Mouse (Mus musculus) kidney, postnatal 4 days (tissue): ENCODE results near the gene Rara.
"Not testable (repeated sequence)": the region's sequence is repeated elsewhere in the genome, so short reads cannot be mapped to it uniquely, and the experiment has no call there.

Source experiments
- DNase-seq, 2 experiments: peaks; one replicate each; pipeline ENCODE4 v3.0.0; 2021; ENCODE audit warnings: mixed read lengths in 2 of 2

Gene Rara

DNA sequence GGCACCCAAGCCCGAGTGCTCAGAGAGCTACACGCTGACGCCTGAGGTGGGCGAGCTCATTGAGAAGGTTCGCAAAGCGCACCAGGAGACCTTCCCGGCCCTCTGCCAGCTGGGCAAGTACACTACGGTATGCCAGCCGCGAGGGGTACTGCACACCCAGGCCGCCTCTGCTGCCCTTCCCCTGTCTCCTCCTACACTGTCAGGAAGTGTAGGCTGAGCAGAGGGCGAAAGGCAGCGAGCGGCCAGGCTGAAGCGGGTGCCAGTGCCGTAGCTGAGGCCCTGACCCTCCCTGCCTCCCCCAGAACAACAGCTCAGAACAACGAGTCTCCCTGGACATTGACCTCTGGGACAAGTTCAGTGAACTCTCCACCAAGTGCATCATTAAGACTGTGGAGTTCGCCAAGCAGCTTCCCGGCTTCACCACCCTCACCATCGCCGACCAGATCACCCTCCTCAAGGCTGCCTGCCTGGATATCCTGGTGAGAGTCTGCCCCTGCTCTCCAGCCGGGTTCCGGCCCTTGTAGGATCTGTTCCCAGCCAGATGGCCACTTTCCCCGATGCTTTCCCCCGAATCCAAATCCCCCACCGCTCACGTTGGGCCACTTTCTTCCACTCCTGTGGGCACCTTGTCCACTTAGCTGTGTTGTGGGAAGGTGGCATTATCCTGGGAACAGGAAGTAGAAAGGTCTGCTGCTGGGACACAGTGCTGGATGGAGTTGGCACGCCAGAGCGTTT is 42.7 kb downstream of the Rara start:
- peak; percentile 59 to 71 for DNase-seq

DNA sequence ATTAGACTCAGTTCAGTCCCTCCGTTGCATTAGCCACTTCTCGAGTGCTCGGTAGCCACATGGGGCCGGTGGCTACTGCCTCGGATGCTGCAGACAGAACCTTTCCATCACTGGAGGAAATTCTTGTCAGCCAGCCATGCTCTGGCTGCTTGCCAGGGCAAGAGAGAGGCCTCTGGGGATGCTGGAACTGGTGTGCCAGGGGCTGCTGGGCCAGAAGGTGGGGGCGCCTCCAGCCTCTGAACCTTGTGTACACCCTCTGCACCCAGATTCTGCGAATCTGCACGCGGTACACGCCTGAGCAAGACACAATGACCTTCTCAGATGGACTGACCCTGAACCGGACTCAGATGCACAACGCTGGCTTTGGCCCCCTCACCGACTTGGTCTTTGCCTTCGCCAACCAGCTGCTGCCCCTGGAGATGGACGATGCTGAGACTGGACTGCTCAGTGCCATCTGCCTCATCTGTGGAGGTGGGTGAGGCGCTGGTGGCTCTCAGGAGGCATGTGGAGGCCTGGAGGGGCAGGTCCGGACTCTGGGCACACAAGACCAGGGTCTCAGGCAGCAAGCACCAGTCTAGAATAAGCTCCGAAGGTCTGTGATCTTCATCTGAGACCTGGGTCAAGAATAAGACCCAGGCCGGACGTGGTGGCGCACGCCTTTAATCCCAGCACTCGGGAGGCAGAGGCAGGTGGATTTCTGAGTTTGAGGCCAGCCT is 43.9 kb downstream of the Rara start:
- peak; percentile 74 to 81 for DNase-seq

DNA sequence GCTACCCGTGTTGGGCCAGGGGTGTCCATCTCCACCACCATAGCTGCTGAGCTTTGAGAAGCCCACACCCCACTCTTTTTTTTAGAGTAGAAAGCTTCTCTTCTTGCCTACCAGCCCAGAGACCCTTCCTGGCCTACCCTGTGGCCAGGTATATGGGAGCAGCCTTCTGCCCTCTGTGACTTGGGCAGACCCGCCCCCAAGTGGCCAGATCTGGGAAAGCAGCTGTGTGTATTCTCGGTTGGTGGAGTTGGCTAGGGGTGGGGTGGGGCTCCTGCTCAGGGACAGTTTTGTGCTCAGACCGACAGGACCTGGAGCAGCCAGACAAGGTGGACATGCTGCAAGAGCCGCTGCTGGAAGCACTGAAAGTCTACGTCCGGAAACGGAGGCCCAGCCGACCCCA is 44.6 kb downstream of the Rara start:
- DNase-seq: peak; percentile 93

DNA sequence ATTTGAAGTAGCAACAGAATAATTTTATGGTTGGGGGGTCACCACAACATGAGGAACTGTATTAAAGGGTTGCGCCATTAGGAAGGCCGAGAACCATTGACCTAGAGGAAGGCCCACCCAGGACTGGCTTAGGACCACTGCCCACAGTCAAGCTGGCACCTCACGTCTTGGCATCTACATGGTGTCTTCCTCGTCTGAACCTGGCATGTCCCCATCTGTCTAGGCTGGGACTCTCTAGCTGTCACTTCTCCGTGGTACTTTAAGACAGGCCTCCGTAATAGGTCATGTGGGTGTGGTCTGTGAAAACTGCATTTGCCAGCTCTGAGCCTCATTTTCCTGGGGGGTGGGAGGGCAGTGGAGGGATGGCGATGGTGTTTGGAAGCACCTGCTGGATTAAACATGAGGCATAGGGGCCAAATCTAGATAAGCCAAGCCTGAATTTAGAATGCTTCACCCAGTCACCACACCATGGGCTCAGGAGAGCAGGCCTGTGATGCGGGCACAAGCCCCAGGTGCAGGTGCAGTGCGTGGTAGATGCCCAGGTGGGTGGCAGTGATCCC is 45.3 kb downstream of the Rara start:
- no peak for DNase-seq

DNA sequence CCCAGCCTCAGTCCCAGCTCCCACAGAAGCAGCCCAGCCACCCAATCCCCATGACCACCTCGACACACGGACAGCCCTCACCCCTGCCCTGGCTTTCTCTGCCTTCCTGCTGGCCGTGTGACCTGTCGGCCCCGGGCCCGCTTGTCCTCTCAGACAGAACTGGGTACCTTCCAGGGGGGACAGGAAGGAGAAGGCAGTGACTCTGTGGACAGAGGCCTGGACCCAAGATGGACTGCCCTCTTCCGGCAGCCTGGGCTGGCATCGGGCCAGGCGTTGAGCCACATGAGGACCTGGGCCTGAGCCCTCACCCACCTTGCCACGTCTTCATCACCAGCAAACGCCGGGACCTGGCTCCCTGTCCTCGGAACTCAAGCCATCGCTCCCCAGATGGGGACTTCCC is 46.0 kb downstream of the Rara start:
- peak; percentile 53 to 63 for DNase-seq

DNA sequence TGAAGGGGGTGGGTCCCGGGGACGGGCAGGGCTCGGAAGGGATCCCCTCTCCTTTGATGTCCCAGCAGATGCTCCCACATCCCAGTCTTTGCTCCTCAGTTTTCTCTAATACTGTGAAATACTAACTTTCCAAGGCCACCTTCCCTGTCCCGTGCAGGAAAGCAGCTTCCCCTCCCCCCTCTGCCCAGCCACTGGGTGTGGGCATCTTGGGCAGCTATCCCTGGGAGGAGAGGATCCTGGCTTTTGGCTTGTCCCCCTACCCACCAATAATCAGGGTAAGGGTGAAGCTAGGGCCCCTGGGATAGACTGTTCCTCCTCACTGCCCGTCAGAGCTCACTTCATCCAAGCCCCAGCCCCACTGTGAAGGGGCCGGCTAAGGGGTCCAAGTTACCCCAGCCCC is 46.6 kb downstream of the Rara start:
- no peak for DNase-seq

DNA sequence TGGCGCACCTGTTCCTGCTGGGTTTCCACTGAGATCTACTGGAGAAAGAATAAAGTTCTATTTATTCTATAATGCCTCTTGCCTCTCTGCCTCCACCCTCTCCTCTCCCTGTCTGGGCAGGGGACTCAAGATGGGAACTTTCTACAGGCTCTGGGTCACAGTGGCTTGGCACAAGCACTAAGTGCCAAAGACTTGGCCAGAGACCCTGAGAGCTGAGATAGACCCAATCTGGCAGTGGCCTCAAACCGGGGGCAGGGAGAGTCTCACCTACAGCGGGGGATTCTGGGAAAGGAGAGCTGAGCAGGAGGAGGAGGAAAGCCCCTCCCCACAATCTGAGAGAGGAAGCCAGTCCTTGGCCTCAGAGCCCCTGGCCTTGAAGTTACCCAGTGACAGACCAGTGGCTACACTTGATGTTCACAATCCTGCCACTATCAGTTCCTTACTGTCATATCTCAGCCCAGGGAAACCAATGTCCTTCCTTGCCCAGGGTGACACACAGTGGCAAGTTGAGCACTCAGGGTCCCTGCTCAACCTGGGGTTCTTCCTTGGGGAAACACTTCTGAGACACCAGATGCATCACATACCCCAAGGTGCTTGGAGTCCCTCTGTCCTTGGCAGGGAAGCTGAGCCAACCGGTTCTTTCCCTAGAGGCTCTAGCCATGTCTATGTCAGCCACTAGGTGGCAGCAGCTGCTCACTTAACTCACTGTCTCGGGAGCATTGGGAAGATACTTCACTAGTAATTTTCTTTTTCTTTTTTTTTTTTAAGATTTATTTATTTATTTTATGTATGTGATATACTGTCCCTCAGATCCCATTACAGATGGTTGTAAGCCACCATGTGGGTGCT is 47.5 kb downstream of the Rara start:
- DNase-seq: peak; percentile 85 to 88

DNA sequence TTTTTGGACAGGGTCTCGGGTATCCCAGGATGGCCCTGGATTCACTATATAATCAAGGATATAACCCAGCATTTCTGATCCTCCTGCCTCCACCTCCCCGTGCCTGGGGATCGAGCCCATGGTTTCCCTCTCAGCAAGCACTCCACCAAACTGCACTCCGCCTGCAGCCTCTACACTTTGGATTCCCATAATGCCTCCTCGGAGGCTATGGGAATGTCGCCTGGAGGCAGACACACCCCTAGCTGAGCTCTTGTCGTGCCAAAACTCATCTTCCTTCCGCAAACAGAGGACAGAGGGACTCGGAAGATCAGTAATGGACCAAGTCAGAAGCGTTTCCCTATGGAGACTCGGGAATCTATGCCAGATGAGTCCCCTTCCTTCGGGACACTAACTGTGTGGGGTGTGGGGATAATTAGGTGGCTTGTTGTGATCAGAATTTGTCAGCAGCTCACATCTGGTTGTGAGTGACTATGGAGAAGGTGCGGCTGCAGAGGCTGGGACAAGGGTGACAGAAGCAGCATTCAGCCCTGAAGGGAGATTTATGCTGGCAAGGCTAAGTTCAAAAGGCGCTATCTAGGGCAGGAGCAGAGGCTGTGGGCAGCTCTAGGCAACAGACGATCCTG is 51.0 kb downstream of the Rara start:
- no peak for DNase-seq

DNA sequence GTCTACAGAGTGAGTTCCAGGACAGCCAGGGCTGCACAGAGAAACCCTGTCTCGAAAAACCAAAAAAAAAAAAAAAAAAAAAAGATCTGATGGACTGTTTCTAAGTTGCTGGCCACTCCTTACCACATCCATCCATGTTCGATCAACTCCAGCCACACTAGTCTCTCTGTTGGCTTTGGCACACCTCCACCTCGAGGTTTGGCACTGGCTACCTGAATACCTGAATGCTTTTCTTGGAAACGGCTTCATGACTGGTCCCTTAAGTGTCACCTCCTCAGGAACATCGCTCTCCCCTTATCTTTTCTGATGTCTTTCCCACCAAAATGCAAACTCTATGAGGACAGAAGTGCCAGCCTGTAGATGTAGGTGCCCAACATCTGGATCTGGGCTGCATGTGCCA is 51.7 kb downstream of the Rara start:
- no peak for DNase-seq

DNA sequence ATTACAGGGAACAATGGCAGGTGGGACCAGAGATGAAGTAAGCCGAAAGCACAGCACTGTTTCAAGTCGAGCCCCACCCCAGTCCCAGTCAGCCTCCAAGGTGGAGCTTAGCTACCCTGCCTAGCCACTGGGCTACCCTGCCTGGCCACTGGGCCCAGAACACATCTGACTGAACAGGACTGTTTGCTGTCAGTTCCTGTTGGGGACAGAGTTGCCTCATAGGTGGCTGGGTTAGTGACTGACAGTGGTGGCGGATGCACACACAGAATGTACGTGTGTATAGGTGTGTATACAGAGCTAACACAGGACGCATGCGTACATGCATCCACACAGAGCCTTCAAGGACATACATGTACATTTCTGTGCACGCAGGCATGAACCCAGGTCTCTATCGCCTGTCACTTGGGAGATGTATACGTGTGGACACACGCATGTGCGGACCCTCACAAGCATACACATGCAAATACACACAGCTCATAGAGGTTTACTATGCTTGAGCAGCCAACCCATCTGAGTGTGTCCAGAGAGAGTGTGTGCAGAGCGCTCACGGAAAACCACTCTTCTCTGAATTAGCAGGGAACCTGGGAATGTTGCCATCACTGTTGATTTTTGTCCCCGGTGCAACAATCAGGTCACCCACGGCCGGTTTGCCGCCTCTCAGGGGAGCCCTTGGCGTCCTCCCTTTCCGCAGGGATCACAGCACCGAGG is 53.8 kb downstream of the Rara start:
- DNase-seq: no peak

DNA sequence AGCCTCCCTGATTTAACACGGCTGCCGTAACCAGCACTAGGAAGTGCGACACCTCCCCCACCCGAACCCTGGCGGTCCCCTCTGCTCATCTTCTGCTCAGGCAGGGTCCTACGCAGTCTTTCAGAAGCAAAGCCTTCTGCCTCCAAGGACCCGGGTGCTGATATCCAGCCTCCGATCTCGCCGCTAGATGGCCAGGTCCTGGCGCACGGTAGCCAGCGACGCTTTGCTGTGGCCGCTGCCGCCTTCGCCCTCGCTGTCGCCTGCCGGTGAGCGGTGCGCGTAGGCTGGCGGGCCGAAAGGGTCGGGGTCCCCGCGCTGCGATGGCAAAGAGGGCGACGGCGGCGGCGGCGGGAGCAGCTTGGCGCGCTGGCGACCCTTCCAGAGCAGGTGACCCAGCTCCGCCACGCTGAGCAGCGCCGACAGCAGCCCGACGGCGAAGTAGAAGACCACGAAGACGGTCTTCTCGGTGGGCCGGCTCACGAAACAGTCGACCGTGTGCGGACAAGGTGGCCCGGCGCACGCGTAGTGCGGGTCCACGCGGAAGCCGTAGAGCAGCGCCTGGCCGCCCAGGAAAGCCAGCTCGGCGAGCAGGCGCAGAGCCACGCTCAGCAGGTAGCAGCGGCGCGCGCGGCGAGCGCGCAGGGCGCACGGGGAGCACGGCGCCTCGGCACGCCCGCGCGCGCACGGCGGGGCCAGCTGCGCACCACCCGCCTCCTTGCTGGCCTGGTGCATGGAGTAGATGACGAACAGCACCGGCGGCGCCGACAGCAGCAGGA is 54.6 kb downstream of the Rara start:
- peak; percentile 83 to 87 for DNase-seq

DNA sequence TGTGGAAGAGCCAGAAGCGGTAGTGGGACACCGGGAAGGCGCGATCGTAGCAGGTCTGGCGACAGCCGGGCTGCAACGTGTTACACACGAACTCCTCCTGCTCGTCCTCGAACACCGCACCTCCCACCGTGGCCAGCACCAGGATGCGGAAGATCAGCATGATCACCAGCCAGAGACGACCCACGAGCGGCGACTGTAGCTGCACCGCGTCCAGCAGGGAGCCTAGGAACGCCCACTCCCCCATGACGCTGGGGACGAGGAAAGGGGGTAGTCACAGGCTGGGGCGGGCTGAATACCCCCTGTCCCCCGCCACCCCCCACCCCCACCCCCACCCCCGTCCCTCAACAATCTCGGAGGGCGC is 55.1 kb downstream of the Rara start, which contains the start of gene Gjd3:
Gjd3 (minus strand) TSS at position 244 of the 361 bp plus-strand sequence.
- no peak for DNase-seq

DNA sequence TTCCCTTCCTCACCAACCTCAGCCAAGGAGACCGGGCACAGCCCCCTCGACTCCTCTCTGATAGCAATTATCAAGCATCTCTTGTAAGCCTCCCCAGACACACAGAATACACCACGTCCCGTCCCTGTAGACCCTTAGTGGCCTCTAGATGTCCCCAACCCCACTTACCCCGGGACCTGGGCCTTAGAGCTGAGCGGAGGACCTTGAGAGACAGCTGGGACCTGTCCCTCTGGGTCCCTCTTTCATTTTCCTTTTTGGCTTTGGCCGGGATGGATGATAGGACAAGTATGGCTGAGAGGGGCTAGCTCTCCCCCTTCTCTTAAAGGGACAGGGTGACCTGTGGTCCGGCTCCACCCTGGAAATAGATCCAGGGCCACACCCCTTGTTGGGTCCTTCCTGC is 55.9 kb downstream of the Rara start:
- peak; percentile 24 to 40 for DNase-seq

DNA sequence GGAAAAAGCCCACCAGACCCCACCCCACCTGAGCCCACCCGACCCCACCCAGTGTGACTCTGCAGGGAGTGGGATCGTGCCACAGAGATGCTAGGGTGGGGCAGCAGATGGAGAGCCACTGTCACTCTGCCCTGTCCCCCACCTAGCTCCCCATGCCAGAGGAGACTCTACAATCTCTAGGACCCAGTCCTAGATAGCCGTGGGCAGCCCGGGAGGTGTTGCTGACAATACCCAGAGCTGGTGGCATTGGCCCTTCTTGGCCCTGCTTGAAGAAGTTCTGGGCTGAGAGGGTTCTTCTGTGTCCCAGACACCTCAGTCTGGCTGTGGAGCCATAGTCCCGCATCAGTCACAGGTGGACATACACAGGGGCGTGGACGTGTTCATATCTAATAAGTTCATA is 57.9 kb downstream of the Rara start:
- DNase-seq: no peak

DNA sequence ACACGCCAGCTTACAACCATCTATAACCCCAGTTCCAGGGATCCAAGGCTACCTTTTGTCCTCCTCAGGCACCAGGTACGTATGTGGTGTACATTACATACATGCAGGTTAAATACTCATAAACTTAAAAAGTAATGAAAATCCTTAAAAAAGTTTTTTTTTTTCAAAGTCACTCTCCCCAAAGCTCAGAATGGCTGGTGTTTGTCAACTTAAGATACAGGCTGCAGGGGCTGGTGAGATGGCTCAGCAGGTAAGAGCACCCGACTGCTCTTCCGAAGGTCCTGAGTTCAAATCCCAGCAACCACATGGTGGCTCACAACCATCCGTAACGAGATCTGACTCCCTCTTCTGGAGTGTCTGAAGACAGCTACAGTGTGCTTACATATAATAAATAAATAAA is 60.6 kb downstream of the Rara start:
- not testable (repeated sequence) for DNase-seq

DNA sequence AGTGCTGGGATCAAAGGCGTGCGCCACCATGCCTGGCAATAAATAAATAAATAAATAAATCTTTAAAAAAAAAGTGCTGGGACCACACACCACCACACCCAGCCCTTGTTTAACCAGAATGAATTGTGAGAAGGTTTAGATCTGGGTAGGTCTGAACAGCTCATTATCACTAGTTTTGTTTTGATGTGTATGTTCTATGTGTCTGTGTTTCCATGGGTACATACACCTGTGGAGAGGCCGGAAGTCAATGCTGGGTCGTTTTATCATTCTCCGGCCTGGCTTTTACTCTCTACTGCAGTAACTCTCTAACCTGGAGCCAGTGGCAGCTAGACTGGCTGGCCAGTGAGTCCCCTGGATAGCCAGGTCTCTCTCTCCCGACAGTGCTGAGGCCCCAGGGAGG is 63.2 kb downstream of the Rara start:
- DNase-seq: no peak

DNA sequence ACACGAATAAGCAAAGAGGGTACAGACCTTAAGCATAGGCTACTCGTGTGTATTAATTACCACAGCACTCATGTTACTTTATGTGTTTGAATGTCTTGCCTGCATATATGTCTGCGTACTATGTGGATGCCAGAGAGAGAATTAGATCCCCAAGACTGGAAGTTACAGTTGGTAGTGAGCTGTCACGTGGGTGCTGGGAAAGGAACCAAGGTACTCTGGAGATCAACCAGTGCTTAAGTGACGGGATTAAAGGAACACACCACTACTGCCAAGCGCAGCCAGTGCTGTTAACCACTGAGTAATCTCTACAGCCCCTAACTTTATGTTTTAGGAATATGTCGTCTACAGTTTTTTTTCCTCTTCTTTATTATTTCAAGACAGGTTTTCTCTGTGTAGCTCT is 68.4 kb downstream of the Rara start:
- no peak for DNase-seq

DNA sequence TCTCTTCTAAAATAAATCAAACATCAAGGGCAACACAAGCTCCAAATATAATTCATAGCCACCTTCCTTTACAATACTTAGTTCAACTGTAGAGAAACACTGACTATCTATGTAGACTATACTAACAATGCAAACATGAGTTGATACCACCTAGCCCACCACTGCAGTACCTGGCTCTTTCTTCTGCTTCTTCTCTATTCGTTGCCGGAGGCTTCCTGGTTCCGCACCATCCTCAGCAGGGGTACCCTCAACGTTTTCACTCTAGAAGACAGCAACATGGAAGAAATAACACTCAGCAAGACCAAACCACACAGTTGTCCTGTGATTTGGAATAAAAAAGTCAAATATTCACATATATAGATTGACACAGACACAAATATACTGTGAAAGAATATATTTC is 70.0 kb downstream of the Rara start:
- no peak for DNase-seq

DNA sequence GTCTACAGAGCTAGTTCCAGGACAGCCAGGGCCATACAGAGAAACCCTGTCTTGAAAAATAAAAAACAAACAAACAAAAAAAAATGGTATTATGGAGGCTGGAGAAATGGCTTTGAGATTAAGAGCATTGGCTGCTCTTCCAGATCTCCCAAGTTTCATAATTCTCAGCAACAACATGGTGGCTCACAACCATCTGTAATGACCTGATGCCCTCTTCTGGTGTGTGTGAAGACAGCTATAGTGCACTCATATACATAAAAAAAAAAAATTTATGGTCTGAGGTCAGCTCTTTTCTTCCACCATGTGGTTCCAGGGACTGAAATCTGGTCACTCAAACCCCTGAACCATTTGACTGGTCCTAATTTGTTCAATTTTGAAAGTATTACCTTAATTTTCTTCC is 71.2 kb downstream of the Rara start:
- no peak for DNase-seq

DNA sequence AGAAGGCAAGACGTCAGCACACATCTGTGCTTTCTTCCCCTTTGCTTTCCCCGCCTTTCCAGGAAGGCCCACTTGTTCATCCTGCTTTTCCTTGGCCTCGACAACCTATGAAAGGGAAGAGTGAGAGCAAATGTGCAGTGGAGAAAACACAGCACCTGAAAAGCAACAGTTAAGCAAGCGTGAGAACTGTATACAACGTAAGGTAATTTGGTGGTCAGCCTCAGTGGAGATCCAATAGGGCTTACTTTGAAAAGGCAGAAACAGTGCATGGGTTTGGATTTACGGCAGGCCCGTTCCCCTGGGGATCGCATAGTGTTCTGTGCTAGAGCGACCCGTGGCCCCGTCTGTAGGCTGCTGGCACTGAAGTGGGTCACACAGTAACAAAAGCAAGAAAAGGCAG is 71.6 kb downstream of the Rara start:
- DNase-seq: no peak

DNA sequence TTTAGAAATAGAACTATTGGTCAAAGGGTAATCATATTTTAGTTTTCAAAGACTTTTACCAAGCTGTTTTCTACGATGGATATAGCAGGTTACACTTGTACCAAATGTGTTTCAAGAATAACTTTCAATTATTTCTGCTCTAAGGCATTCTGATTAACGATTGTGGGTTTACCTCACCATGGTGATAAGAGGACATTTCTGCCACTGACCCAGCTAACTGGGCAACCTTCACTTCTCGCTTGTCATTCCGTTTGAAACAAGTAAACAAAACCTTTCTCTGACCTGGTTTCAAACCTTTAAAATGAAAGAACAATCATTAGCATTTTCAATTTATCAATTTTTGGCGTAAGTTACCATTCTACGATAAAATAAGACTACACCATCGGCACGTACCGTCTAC is 79.2 kb downstream of the Rara start:
- DNase-seq: no peak
